28 mouse cellular contexts compared by ENCODE assay signal in genomic region chr12:40027846-40028245, GRCm38 (mm10). TPM values are rescaled to one million over a fixed set of nuclear protein-coding genes. Genes with fewer than 3 reads are reported as not detected.
DNase-seq lines count a peak whose midpoint lies in the region; ATAC-seq and TF ChIP-seq lines count a peak whose summit lies in the region.
"Had no signal": no experiment of that assay in that cellular context is flagged by ENCODE, and none has a peak within 500 bp of the region (broad histone marks: within the 10 kb centered on the region; RNA-seq: fewer than 3 reads in every experiment).

No protein-coding gene starts in this region.

- no peak overlapping the region for H3K4me3 ChIP-seq in layer of hippocampus, adult 2 months
- H3K4me3 ChIP-seq in erythroblast, embryonic 14.5 days (replicated peaks): peak overlapping the region; percentile 47
- H3K4me3 ChIP-seq in liver, embryonic 14.5 days (ENCODE audit: insufficient read depth in 1 of 2, low read depth in 2 of 2, low read length in 2 of 2): no peak overlapping the region
- H3K4me3 ChIP-seq: heart, adult 2 months; heart, embryonic 12.5 days had no signal

- H3K4me1 ChIP-seq in erythroblast, embryonic 14.5 days (ENCODE audit: control insufficient read depth): peaks cover 77% of the 10 kb centered on the region
- H3K4me1 ChIP-seq in liver, embryonic 14.5 days (replicated peaks; ENCODE audit: control insufficient read depth in 2 of 2, insufficient read depth in 2 of 2, low read length in 1 of 2): peaks cover 27 to 29% of the 10 kb centered on the region in 2 experiments

- no peak for TF ChIP-seq EP300 in liver, embryonic 14.5 days (IDR thresholded peaks at IDR 0.05; ENCODE audit: low read depth)

- peak overlapping the region; percentile 25; the same call in 1 of the 2 replicates for H3K27ac ChIP-seq in layer of hippocampus, adult 2 months
- H3K27ac ChIP-seq in liver, embryonic 14.5 days: peak overlapping the region; percentile 93
- H3K27ac ChIP-seq: heart, adult 2 months; hindbrain, embryonic 14.5 days; kidney, postnatal 0 days; macrophage; stomach, postnatal 0 days had no signal

- peak overlapping the region; percentile 60 for H3K4me2 ChIP-seq in liver, embryonic 14.5 days (ENCODE audit: low read depth)
- H3K4me2 ChIP-seq: heart, embryonic 12.5 days; hindbrain, embryonic 14.5 days had no signal

- no peak for TF ChIP-seq CTCF in layer of hippocampus, adult 2 months (conservative IDR thresholded peaks at IDR 0.05)
- TF ChIP-seq CTCF in liver, embryonic 14.5 days (IDR thresholded peaks at IDR 0.05; ENCODE audit: low read depth): no peak

- ATAC-seq in liver, embryonic 14.5 days (ENCODE audit: insufficient read depth): peak; percentile 54
- ATAC-seq: forebrain, embryonic 14.5 days; lung, postnatal 0 days; midbrain, embryonic 16.5 days had no signal

- H3K27me3 ChIP-seq in erythroblast, embryonic 14.5 days (ENCODE audit: control insufficient read depth): no peaks in the 10 kb centered on the region
- H3K27me3 ChIP-seq in liver, embryonic 14.5 days (ENCODE audit: control insufficient read depth, insufficient read depth, low read length): no peaks in the 10 kb centered on the region
- H3K27me3 ChIP-seq: heart, embryonic 12.5 days had no signal

- no peak for DNase-seq in layer of hippocampus, adult 2 months (ENCODE audit: low spot score in 2 of 2)
- no peak for DNase-seq in layer of hippocampus, adult 8-10 months (ENCODE audit: low spot score in 2 of 2)
- DNase-seq in liver, embryonic 14.5 days (ENCODE audit: low read depth in 3 of 3, low spot score in 3 of 3): no peak
- no peak for DNase-seq in gastrocnemius, postnatal 10 days
- no peak for DNase-seq in B cell, adult 2 months
- no peak for DNase-seq in heart, adult 11 months
- DNase-seq: adrenal gland, postnatal 25 days; cerebellum, adult 2 months; cerebellum, postnatal 14 days; gastrocnemius, postnatal 36 days; heart, adult 2 months; kidney, adult 2 months; kidney, postnatal 4 days; layer of hippocampus, adult 9-11 months; lung, adult 18-20 months; right cerebral cortex, adult 18-20 months; right cerebral cortex, postnatal 4 days; thymus, adult 18-20 months; thymus, postnatal 25 days had no signal

- no peaks in the 10 kb centered on the region for H3K9me3 ChIP-seq in erythroblast, embryonic 14.5 days (ENCODE audit: control insufficient read depth, low read length)
- H3K9me3 ChIP-seq in liver, embryonic 14.5 days (ENCODE audit: control insufficient read depth, low read length): no peaks in the 10 kb centered on the region
- H3K9me3 ChIP-seq: heart, embryonic 12.5 days had no signal

- 60% methylated on average over 3 of the region's 3 CpGs for WGBS in liver, embryonic 14.5 days (ENCODE audit: insufficient replicate concordance)

- H3K36me3 ChIP-seq in erythroblast, embryonic 14.5 days (ENCODE audit: control insufficient read depth): peaks cover 79% of the 10 kb centered on the region
- peaks cover 3% of the 10 kb centered on the region; the same call in 1 of the 2 replicates for H3K36me3 ChIP-seq in liver, embryonic 14.5 days (replicated peaks; ENCODE audit: control insufficient read depth, insufficient read depth, low read depth)

- no peak overlapping the region; the same call in 1 of the 2 replicates for H3K9ac ChIP-seq in liver, embryonic 14.5 days (replicated peaks)
- H3K9ac ChIP-seq: heart, embryonic 12.5 days; hindbrain, embryonic 14.5 days had no signal

RNA-seq across cellular contexts. Expression of gene Arl4a, which starts 10.0 kb away (rescaled TPM):
- total RNA-seq in layer of hippocampus, adult 2 months (2021): 10 to 100 TPM; 29.9 to 30.5 TPM
- total RNA-seq in layer of hippocampus, adult 8-10 months (2022): 10 to 100 TPM; 27.5 to 30.5 (median 28.4) TPM
- 23.3 and 50.8 TPM in 2 replicates for polyA plus RNA-seq in erythroblast, embryonic 14.5 days (2012)
- 22.6 and 39.5 TPM in 2 replicates for polyA plus RNA-seq in liver, embryonic 14.5 days (2012; rRNA removed)
- polyA plus RNA-seq in liver, embryonic 14.5 days (2014; fragmentation: Nextera tagmentation; extraction: Ambion mirVana): 83.6 and 91.3 TPM in 2 replicates
- 10 to 100 TPM; 22.0 to 23.3 TPM for total RNA-seq in gastrocnemius, postnatal 10 days (2021)
